Mouse (Mus musculus) neural tube, embryonic 10.5 days (tissue): ENCODE measurements around the gene Icam5.

ENCODE experiments used
- DNase-seq: peaks from one replicate; pipeline ENCODE4 v3.0.0-alpha.2; 2017; ENCODE audit warnings: low spot score; ENCODE audit errors: extremely low spot score

Icam5 gene

DNA sequence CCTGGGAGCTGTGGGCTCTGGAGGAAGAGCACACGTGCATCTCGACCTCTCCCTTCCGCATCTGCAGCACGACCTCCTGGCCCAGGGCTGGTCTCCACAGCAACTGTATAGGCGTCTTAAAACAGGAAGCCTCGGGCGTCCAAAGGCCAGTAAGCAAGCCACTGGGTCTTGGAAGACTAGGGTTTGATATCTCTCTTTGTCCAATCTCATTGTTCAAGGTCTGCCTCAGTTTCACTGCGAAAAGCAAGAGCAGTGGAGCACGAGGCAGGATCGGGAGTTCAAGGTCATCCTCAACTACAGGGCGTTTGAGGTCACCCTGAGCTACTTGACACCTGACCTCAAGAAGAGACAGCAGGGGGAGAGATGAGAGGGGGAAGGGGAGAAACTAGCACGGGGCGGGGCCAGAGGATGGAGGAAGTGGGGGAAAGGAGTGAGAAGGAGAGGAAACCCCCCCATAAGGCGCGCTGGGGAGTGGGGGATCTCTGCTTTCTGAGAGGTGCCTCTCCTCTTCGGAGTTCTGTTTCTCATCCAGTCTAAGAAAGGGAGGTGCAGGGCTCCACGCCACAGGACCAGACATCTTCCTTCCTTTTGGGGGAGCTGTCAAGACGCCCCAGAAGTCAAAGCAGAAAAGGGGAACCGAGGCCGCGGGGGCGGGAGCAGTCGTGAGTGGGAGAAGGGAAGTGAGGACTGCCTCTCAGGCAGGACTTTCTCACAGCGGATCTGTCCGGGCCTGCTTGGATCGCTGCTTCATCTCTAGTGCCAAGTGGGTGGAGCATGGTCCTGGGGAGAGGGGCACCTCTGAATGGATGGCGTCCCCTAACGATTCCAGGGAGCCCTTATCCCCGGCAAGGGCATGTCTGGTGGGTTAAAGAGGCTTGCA is 16.9 kb upstream of the Icam5 start:
- no peak for DNase-seq

- no peak for DNase-seq
Observed at GRCm38 (mm10) chr9:21015571-21016130, 16.2 kb upstream of the Icam5 start, which contains the start of gene Icam1. Gene Icam1 (plus strand): TSS chr9:21015985.

DNA sequence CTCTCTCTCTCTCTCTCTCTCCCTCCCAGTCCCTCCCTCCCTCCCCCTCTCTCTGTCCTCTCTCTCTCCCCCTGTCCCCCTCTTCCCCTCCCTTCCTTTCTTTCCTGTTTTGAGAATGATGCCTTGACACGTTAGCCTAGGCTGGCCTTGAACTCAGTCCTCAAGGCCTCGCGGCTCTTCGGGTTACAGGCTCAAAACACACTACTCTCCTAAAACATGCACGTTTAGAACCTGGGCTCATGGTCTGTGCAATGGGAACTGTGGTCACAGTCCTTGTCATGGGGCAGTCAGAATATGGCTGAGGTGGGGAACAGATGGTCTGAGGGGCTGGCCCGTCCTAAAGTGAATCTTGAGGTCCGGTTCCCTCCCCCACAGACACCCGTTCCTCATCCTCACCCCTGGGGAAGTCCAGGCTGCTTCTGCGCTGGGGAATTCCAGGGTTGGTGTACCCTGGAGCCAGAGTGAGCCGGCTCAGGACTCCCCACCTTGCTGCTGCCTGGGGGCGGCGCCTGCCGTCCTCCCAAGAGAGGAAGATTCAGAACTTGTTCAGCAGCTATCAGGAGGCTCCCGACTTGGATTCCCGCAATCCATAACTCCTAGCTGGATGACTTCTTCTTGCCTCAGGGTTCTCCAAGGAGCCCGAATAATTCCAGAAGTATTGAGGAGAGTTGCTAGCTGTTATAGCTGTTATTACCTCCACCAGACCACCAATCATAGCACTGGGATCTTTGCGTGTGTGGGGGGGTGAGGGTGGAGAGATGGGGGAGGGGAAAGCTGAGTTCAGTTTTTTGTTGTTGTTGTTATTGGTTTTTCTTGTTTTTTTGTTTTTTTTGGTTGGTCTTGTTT is 15.3 kb upstream of the Icam5 start:
- DNase-seq: no peak

- DNase-seq: no peak
Observed at GRCm38 (mm10) chr9:21017177-21017575, 14.7 kb upstream of the Icam5 start.

DNA sequence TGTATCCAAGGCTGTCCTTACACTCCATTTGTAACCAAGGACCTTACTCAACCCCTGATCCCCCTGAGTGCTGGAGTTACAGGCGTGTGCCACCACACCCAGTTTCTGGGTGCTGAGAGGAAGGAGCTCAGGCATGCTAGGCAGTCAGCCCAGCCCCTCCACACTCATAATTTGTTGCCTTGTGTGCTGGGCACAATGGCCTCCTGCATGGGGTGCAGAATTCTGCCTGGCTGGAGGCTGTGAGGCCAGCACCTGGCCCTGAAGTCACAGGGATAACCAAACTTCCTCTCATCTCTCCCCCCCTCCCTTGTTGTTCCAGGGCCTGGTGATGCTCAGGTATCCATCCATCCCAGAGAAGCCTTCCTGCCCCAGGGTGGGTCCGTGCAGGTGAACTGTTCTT is 13.3 kb upstream of the Icam5 start:
- DNase-seq: no peak

GRCm38 (mm10) chr9:21021363-21021762 is 10.5 kb upstream of the Icam5 start:
- no peak for DNase-seq

- DNase-seq: no peak
Observed at GRCm38 (mm10) chr9:21022288-21022687, 9.6 kb upstream of the Icam5 start.

- no peak for DNase-seq
Observed at GRCm38 (mm10) chr9:21022726-21023125, 9.1 kb upstream of the Icam5 start.

GRCm38 (mm10) chr9:21025258-21025810 is 6.5 kb upstream of the Icam5 start:
- no peak for DNase-seq

- no peak for DNase-seq
Observed at GRCm38 (mm10) chr9:21026849-21027248, 5.0 kb upstream of the Icam5 start.

- DNase-seq: peak; percentile 24
Observed at GRCm38 (mm10) chr9:21027774-21028290, 4.0 kb upstream of the Icam5 start.

DNA sequence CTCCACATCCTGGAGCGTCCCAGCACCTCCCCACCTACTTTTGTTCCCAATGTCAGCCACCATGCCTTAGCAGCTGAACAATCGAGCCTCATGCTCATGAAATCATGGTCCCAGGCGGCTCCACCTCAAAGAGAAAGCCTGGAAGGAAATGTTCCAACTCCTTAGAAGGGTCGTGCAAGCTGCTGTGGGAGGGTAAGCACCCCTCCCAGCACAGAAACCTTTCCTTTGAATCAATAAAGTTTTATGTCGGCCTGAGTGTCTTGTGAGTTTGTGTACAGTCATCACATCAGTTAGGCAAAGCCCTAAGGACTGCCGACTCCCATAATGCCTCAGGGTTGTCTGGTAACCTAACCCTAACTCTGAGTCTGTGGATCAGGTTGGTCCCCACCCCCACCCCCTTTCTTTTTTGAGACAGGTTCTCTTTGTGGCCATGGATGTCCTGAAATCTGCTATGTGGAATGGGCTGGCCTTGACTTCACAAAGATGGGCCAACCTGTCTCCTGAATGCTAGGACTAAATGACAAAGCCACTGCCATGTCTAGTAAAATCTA is 3.2 kb upstream of the Icam5 start:
- no peak for DNase-seq

GRCm38 (mm10) chr9:21029291-21030054 is 2.4 kb upstream of the Icam5 start, which contains the start of gene Icam4:
Gene Icam4 (plus strand): TSS chr9:21029373.
- peak; percentile 87 for DNase-seq

DNA sequence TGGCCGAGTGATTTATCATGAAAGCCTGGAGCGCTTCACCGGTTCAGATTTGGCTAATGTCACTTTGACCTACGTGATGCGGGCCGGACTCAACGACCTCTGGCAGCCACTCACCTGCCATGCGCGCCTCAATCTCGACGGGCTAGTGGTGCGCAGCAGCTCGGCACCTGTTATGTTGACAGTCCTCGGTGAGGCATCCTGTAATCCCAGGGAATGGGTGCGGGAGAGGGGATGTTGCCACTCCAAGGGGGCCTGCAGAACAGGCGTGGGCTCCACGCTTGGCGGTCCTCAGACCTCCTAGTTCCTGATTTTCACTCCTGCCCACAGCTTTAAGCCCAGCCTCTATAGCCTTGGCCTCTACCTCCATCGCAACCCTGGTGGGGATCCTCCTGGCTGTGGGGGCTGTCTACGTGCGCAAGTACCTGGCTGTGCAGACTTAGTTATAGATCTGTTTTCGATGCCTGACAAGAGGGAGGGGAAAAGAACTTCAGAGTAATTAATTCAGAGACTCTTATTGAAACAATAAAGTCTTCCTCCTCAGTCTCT is 1.7 kb upstream of the Icam5 start:
- DNase-seq: no peak

DNA sequence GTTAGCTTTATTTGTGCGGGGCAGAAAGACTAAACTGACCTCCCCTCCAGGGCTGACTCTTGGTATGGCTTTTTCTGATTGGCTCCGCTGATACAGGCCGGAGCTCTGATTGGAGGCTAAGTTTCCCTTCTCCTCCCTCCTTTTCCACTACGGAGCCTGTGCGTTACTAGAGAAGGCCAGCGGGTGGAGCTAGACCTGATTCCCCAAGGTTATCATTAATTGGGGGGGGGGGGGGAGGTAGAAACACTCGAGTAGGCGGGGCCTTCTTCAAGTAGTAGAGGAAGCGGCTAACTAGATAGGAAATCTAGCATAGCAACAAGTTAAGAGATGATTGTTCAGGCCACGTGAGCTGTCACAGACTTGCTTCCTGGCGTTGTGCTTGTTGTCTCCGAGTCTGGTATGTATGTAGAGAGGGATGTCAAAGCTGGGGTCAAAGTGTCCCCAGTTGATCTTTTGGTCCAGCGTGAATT is 1.1 kb upstream of the Icam5 start:
- DNase-seq: peak; percentile 84

- peak; percentile 67 for DNase-seq
Observed at GRCm38 (mm10) chr9:21031251-21031895, 500 bp upstream of the Icam5 start.

DNA sequence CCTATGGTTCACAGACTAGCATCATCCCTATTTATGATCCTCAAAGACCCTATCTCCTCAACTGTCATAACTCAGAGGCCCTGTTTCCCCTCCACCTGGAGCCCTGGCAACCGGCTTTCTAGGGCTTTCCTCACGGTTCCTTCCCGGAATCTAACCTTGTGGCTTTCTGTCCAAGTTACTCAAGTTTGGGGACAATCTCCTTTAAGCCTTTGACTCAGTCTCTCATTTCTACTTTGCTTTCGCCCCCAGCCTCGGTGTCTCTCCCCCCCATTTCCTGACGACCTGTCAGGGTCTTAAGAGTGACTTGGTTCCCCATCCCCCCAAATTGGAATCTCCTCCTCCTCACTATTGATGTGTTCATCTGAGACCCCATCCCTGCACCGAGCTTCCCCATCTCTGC is 618 bp downstream of the Icam5 start:
- DNase-seq: peak; percentile 37

DNA sequence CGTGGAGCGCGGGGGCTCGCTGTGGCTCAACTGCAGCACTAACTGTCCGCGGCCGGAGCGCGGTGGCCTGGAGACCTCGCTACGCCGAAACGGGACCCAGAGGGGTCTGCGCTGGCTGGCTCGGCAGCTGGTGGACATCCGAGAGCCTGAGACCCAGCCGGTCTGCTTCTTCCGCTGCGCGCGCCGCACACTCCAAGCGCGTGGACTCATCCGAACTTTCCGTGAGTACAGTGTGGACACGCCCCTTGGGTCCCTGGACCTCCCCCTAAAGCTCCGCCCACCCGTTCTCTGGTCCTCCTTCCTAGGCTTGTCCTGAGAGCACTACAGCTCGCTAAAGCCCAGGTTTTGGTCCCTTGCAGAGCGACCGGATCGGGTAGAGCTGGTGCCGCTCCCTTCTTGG is 1.3 kb downstream of the Icam5 start:
- peak; percentile 78 for DNase-seq

DNA sequence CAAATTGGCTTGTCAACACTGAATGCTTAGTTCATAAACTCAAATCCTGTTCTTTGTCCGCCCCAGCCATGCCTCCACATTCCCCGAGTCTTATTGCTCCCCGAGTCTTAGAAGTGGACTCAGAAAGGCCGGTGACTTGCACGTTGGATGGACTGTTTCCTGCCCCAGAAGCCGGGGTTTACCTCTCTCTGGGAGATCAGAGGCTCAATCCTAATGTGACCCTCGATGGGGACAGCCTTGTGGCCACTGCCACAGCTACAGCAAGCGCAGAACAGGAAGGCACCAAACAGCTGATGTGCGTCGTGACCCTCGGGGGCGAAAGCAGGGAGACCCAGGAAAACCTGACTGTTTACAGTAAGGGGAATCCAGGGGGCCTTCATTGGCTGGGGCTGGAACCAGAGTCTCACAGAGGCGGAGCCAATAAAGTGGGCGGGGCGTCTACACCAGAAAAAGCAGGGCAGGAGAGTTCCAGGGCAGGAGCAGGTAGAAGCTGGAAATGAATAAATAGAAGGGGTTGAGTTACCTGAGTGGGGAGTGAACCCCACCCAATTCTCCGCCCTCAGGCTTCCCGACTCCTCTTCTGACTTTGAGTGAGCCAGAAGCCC is 2.7 kb downstream of the Icam5 start:
- peak; percentile 47 for DNase-seq
